Mouse (Mus musculus) megakaryocyte, adult 5-6 weeks (primary cell): ENCODE results near the gene Corin. TPM values are rescaled to one million over a fixed set of nuclear protein-coding genes. Genes with fewer than 3 reads are reported as not detected.
A peak's percentile ranks its signal among the peaks of the same experiment; 100 is the strongest.

ENCODE experiments used
- ATAC-seq: 2 replicates; pipeline ENCODE4 v1.8.0; 2016; ENCODE audit warnings: mild to moderate bottlenecking, inconsistent platforms; ENCODE audit not compliant: poor library complexity, severe bottlenecking
- total RNA-seq, 2 experiments: library from RNA; stranded (forward) in 1 of 2; stranded (reverse) in 1 of 2; fragments of 153-499, 151-499 nt in 1 of 2; fragments of 221-1000, 200-1000 nt in 1 of 2; gene quantifications; 2 replicates each; pipeline versions ENCODE4 v1.2.3 to v1.2.4; 2015 to 2017

Gene Corin
- not detected in 2 replicates for total RNA-seq (2015)
- total RNA-seq (2017), result not detected in 2 replicates

DNA sequence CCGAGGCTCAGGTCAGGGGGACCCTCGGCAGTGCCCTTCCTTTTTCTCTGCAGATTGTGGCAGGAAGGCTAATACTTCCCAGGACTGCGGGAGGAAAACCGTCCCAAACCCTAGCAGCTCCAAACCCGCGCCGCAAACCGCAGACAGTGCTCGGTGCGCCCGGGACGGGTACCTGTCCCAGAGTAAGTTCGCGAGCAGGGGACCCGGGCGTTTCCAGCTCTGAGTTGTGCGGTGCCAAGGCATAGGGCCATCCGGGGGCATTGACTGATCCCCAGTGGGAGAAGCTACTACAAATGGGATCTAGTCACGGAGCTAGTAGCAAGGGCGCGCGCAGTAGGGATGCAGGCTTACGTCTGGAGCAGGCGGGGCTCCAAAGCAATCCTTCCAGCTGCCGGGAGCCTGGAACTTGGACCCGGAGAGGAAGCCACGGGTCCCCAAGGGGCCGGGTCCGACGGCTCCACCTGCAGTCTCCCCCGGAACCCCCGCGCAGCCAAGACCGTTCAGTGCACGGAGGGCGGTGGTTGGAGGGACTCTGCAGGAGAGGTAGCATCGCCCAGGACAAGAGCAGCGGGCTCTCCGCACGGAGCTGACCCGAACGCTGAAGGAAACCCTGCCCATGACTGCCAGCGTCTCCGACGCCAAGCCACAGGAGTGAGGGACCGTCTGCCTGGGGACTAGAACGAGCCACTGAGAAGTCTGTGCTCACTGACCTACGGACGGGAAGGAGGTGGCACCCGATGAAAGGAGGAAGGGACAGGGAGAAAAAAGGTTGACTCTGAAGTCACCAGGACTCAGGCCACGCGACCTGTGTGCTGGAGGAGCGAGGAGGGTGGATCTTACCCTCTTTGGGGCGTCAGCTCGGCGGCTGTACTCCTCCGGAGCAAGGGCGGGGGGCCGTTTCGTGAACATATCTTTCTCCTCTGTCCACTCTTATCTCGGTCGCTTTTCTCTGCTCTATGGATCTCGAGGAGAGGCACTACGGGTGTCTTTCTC lies at the start of gene Corin:
Gene Corin (minus strand): TSS at position 943 of the 993 bp plus-strand sequence.
- peak; percentile 25 for ATAC-seq

DNA sequence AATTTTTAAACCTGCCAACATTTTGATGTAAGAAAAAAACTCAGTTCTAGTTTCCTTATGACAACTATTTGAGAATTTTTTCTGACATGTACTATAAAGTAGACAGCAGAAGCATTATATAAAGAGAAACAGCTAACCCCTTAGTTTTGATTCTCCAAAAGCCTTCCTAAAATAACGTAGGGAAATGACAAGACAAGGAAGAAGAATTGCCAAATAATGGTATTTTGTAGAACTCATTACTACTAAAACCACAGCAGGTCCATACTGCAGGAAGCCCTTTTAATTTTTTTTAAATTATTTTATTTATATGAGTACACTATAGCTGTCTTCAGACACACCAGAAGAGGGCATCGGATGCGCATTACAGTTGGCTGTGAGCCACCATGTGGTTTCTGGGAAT lies 46.9 kb upstream of the Corin start:
- peak; percentile 54; the same call in 1 of the 2 replicates for ATAC-seq

DNA sequence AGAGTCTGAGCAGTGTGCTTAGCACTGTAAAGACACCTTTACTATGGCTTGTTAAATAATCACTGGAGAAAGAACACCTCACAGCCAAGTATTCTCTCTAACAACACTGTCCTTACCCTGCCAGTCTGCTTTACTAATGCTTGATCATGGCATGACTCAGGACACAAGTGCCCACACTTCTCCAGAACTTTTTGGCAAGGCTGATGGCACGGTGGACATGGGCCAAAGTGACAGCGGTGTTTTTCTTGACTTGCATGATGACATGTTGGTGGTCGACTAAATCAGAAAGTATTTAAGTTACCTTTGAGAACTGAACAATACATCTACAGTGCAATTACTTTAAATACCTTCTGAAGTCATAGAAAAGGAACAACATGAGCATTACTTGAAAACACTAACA lies 24.6 kb upstream of the Corin start:
- no peak for ATAC-seq

DNA sequence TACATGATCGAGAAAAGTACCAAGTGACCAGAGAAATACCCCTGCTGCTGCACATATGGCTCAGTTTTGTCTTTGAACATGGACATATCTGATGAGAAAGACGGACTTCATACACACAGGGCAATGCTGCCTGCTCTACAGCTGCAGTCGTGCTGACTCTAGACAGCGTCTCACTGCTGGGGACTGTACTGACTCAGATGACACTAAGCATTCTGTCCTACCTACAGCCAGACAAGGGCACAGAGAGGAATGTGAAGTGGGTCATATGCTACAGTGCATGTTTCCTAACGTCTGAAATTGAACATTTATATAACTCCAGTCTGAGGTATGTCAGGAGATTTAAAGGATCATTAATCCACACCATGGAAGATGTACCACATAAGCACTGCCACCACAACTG lies 9.5 kb upstream of the Corin start:
- no peak for ATAC-seq

DNA sequence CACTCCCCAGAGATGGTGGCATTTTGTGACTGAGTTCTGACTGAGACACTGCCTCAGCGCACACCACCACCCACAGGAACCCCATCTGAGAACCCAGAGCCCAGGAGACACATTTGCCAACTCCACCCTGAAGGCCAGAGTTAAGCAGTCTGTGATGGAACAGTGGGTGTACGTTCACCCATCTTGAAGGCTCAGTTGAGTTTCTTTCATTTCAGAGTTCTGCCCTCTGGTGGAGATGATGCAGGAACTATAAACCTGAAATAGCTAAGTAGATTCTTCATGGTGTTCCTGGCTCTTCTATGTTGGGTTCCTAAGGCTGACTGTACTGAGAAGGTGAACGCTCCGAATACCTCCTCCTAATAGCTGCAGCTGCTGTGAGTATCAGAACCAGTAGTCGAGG lies 1.5 kb upstream of the Corin start:
- ATAC-seq, result no peak

DNA sequence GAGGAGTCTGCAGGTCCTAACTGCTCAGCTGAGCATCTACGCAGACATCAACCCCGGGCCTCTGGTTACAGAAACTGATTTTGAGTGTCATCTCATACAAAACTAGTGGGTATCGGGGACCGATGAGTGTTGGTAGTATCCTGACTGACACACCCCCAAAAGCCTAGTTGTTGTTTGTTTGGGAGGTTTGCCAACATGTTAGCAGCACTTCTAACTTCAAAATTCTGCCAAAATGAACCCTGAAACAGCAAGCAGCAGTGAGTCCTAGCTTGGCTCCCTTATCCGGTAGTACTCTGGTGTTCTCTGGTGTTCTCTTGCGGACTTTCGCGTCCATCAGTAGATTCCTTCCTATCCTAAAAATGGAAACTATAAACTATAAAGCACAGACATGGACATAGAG lies 1.5 kb downstream of the Corin start:
- no peak for ATAC-seq

DNA sequence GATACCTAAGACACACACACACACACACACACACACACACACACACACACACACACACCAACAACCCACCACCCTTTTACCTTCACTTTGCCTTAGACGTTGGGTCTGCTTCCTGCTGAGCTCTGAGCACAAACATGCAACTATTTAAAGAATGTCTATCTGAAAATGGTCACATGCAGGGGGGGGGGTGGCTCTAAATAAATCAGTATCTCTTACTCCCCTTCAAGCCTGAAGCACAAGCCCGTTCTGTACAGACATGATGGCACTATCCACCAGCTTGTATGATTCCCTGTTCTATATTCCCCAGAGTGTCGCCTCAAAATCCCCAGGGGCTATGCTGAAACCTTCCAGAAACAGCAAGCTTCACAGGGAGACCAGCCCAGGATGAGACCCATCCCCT lies 2.5 kb downstream of the Corin start:
- ATAC-seq, result no peak

DNA sequence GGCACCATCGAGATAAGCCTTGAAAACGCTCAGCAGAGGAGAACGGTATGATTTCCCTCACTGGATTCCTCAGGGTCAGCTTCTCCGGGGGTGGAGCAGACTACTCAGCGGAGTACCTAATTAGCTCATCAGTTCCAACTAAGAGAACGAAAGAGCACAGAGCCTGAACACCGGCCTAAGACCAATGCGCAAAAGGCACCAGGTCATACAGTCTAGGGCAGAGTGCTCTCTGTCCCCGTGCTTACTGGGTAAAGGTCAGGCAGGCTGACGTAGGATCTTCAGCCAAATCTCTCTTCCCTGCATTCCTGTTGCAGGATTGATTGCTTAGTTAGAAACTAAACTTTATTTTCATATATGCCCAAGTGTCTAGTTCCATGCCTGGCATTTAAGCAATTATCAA lies 6.0 kb downstream of the Corin start:
- ATAC-seq, result no peak

DNA sequence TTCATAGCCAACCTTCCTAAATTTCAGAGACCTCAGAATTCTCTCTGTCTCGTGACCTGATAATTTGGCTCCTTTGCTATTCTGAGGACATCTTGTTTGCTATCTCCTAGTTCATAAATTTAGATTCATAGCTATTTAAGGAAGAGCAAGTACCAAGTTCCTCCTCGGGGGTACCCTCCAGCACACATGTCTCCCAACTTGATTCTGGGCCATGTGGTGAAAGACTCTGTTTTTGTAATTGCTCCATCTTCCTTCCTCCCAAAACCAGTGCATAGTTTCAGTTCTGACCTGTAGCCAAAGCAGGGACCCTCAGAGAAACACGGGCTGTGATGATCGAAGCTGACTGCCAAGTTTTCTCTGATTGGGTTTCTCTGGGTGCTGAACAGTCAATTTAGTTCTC lies 7.5 kb downstream of the Corin start:
- peak; percentile 83 for ATAC-seq

DNA sequence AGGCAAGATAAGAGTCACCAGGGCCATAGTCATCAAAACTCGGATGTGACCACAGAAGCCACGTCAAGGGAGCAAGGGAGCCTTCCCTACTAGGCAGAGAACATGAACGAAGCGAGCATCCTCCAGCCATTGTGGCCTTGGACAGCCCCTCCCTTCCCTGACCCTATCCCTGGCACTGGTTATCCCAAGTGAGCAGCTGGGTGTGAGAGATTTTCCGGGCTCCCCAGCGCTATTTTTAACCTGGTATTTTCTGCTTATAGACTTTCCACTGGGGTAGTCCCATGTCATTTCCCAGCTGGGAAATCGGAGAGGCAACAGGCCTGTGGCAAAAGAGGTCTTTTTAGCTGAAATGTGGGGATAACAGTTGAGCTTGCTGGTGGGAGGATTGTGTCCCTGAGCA lies 10.4 kb downstream of the Corin start:
- ATAC-seq, result no peak

DNA sequence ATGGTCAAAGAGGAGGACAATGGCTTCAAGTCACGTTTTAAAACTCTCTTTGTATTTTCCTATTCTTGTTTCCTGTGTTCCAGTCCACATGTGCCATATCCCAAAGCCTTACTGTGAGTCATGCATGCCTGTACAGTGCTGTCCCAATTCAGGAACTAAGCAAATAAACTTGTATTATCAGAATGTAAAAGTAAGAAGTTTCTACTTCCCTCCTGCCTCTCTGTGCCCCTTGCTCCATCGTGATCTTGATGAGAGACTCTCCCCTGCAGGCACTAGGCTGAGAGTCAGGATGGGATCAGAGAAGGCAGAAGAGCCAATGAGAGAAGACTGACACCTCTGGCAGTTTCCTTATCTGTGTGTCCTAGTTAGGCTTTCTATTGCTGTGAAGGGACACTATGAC lies 13.0 kb downstream of the Corin start:
- ATAC-seq, result peak; percentile 40; the same call in 1 of the 2 replicates

DNA sequence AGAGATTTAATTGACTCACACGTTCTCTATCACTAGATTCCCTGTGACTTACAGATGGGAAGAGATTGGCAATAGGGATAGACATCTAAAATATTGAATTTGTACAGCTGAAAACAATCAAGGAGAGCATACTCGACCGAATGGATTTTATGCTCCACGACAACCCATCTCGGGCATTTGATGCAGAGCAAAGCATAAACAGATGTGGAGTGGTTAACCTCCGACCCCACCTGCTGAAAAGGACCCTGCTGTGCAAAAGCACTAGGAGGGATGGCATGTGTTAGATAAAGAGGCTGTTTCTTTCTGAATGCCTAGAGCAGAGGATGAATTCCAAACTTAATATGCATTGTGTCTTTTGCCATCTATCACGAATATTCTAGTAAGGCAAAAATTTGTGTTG lies 23.8 kb downstream of the Corin start:
- ATAC-seq, result no peak

DNA sequence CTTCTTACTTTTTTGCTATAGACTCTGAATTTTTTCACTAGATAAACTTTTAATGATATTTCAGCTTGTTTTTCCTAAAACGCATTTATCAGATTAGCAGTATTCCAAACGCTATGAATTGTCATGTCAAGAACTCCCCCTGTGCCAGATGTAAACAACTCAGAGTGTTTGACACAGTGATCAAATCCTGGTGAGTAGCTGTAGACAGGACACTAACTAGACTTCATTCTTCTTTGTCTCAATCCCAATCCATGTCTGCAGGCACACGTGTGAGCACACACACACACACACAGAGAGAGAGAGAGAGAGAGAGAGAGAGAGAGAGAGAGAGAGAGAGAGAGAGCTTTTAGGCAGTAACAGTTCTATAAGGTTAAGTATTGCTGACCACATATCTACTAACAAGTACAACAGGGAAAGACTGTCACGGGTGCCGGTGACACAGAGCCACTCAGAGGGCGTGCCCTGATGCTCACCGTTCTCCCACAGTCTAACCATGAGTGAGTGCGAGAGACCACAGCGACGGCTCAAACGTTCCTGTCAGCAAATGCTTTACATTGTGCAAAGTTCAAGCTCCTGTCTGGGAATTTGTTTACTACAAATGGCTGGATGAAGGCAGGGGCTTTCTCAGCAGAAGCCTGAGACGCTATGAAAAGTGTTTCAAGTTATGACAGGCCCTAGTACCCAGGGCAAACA lies 31.8 kb downstream of the Corin start:
- ATAC-seq, result no peak

DNA sequence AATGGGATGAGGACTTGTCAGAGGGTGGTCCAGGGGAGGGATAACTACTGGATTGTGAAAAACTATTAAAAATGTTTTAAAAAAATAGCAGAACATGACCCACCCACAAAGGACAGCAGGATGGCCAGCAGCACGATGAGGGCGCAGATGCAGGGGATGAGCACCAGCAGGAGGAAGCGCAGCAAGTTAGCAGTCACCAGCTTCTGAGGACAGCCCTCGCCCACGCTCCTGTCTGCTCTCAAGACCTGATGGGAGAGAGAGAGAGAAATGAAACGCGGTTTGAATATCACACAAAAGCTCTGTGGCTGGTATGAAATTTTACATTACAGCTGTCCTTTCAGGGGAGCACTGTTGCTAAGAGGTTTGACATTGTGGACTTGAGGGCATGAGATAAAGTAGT lies 32.5 kb downstream of the Corin start:
- no peak for ATAC-seq

DNA sequence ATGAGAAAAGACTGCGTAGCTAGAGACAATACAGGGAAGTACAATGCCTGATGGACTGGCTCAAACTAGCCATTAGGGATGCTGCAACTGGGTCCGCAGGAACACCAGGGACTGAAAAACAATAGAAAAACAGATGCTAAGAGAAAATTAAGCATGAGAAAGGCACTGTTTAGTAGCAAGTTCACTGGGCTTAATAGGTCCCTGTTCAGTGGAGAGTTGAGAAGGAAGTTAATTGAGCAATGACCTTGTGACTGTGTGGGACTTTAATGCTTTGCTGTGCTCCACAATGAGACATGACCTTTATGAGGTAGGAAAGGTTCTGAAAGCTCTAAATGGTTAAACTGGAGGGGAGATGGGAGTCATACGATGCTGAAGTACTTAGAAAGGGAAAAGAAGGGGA lies 39.3 kb downstream of the Corin start:
- ATAC-seq, result no peak

DNA sequence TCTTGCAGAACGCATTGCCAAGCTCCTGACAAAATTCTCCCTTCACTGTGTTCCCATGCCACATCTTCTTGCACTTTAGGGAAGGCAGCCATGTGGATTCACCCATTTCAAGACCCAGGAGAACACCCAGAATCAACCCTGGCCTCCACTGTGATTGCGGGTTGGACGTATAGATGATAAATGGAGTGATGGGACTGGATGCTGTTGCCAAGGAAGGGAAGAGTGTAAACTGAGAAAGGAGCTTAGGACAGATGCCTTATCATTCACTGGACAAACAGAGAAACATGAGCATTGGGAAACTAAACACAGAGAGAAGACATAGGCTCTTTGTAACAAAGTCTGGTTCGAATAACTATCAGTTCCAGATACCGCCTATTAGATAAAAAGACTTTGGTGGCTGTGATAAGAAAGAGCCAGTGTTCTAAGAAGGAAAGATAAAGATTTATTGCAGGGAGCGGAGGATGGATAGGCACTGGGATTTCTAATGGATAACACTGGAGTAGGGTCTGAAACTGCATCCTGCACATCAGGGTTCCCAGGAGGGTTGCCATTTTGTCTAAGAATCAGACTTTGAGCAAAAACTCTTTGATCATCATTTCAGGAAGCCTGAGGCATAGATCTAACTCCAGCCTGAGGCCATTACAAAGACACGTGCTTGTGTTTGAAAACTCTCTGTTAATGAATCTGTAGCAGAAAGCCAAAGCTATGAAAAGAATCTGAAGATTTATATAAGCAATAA lies 44.7 kb downstream of the Corin start:
- ATAC-seq, result no peak

DNA sequence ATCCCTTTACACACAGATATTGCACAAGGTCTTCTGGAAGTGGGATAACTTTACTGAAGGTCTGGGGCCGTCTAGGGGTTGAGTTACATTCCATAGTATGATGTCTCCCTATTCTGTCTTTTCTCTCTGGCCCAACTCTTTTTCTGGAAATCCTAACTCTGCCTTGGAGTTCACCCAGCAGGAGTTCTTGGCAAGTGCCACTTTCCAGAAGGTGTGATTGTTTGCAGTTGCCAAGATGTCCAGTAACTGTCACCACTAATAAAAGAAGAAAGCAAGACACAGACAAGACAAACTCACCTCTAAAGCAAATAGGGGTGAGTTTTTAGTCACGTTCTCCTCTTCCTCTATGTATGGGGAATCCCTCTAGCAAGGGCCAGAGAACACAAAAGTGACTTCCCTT lies 50.6 kb downstream of the Corin start:
- ATAC-seq, result no peak

DNA sequence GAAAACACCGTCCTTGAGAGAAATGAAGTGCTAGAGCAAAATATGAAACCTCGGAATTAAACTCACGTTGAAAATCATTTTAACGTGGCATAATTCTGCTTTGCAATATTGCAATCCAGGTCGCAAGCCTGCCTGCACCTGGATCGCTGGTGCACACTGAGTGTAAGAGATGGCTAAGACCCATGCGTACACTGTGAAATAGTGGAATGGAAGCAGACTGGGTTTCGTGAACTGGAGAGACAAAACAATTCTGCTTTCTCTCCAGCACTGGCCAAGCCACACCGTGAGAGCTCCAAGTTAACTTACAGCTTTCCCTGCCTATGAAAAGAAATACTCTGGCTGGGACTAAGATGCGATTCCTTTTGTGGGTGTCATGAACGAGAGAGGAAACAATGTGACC lies 51.1 kb downstream of the Corin start:
- ATAC-seq, result no peak

DNA sequence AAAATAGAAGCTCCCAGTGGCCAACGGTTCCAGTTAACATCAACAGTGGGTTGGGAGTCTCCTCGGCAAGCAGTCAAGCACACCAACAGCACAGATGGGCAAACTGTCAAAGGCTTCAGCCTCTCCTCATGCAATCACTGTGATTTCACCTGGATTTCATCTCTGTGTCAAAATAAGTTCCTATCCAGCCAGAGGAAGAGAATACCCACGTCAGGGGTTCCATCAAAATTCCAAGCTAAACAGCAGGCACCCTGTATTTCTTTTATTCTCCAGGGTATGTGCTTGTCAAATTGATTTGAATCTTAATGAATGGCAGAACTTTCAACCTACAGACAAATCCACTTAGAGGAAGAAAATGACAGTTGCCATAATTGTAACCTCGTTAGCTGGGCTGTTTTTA lies 51.5 kb downstream of the Corin start:
- no peak for ATAC-seq

DNA sequence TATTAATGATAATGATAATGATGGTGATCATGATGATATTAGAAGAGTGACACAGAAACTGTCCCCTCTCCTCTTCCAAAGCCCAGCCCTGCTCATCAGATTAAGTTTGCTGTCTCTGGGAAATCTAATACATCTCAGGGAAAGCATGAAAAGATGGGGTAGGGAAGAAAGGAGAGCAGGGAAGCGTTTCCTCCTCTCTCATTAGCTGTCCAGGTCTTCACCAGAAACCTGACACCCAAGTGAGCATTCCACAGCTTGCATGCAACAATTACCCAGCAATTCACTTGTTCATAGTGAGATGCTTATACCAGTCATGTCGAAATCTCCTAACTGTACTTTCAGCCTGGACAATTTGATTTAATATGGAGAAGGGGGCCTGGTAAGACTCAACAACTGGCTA lies 55.4 kb downstream of the Corin start:
- ATAC-seq, result no peak

DNA sequence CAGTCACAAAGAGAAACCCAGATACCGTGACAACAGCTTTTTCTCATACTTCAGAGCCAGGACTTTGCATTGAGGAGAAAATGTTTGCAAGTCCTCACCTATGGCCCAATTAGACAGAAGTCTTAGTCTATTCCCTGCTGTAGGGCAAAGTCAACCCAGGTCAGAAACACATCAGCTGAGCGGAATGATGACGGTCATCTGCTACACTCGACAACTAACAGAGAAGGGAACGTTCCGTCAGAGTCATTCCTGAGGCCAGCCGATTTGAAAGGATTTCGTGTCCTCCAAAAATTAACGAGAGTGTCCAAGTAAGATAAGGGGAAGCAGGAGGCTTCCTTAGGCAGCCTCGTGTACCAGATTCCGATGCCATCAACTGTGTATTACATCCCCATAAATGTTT lies 58.2 kb downstream of the Corin start:
- no peak for ATAC-seq
